Mouse (Mus musculus) thymus, adult 2 months (tissue): ENCODE results near the gene Gm8127. TPM values are rescaled to one million over a fixed set of nuclear protein-coding genes. Genes with fewer than 3 reads are reported as not detected.
"Not testable (repeated sequence)": the region's sequence is repeated elsewhere in the genome, so short reads cannot be mapped to it uniquely, and the experiment has no call there.

Experiments
- DNase-seq: peaks from one replicate; pipeline ENCODE4 v3.0.0; 2021
- H3K27ac ChIP-seq: fragments of 200-500 bp; 2 replicates; pipeline ENCODE4 v1.5.1; 2012; ENCODE audit warnings: low read length, control low read depth; ENCODE audit not compliant: control insufficient read depth, insufficient read depth
- H3K27me3 ChIP-seq: fragments of 200-500 bp; 2 replicates; pipeline ENCODE4 v1.6.1; 2012; ENCODE audit warnings: mild to moderate bottlenecking, low read length, moderate library complexity, mixed read lengths; ENCODE audit not compliant: control insufficient read depth, insufficient read depth
- H3K36me3 ChIP-seq: fragments of 200-500 bp; 2 replicates; pipeline ENCODE4 v1.6.1; 2012; ENCODE audit warnings: mild to moderate bottlenecking, low read length, moderate library complexity; ENCODE audit not compliant: control insufficient read depth, insufficient read depth
- H3K4me1 ChIP-seq: fragments of 200-500 bp; replicated peaks from 2 replicates; pipeline ENCODE4 v1.6.1; 2012; ENCODE audit warnings: low read length; ENCODE audit not compliant: control insufficient read depth, insufficient read depth
- H3K4me3 ChIP-seq: fragments of 200-500 bp; 2 replicates; pipeline ENCODE4 v1.5.1; 2012; ENCODE audit warnings: mild to moderate bottlenecking, low read length, control low read depth, moderate library complexity; ENCODE audit not compliant: control insufficient read depth, insufficient read depth
- WGBS: fragments of 180-500 bp; shearing (Covaris S2); methylation state at CpG from one replicate; pipeline ENCODE4 v1.1.7; 2018; 5-methylcytosine and 5-hydroxymethylcytosine counted together
- polyA plus RNA-seq: library from polyadenylated mRNA; depleted of rRNA; stranded (reverse); fragments of >200 nt; gene quantifications from 2 replicates; pipeline ENCODE4 v1.2.3, GENCODE M21; 2012; rRNA removed

The Gm8127 gene
- polyA plus RNA-seq: not detected in 2 replicates

DNA sequence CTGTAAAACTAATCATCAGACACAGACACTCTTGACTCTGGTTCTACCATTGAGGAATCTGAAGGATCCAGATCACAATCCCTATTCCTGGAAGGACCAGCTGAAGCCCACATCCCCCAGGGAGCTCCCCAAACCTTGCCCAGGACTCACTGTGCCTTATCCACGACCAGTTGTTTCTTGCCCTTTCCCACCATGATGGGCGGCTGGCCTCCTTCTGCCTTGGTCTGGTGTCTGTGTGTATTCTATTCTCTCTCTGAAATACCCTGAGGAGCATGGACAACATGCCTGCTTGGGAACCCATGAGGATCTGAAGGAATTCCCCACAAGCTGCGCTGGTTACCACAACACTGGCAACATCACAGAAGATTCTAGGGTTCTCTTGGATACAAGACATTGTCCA is at the start of gene Gm8127:
Gm8127 (minus strand) TSS at position 330 of the 400 bp plus-strand sequence.
- not testable (repeated sequence) for DNase-seq, H3K4me3 ChIP-seq, H3K4me1 ChIP-seq, H3K36me3 ChIP-seq, H3K27me3 ChIP-seq, H3K27ac ChIP-seq
- whole genome bisulfite sequencing: 86% methylated on average over 3 of the region's 3 CpGs

DNA sequence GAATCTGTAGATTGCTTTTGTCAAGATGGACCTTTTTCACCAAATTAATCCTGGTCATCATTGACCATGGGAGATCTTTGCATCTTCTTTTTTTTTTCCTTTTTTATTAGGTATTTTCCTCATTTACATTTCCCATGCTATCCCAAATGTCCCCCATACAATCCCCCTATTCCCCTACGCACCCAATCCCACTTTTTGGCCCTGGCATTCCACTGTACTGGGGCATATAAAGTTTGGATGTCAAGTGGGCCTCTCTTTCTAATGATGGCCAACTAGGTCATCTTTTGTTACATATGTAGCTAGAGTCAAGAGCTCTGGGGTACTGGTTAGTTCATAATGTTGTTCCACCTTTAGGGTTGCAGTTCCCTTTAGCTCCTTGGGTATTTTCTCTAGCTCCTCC is 44.0 kb upstream of the Gm8127 start:
- H3K36me3 ChIP-seq, H3K27ac ChIP-seq, H3K4me3 ChIP-seq, H3K27me3 ChIP-seq, H3K4me1 ChIP-seq, DNase-seq: not testable (repeated sequence)
- 54% methylated on average over 1 of the region's 1 CpGs for WGBS

DNA sequence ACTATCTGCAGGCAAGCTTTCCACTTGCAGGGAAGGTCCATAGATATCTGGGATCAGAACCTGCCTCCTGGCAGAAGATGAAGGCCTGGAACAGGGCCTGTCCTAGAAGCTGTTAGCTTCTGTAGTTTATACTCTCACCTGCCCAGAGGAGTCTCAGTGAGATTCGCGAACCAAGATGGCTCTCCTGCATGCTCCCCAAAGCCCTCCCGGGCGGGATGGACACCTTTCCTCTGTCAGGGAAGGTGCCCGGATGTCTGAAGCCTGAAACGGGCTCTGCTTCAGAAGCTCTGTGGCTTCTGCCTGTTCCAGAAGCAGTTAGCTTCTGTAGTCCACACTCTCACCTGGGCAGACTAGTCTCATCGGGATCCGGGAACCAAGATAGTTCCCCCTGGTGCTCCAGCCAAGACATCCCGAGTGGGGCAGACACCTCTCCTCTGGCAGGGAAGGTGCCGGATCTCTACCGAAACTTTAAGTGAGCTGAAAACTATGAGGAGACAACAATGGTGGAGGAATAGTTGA is 37.8 kb upstream of the Gm8127 start:
- H3K36me3 ChIP-seq, H3K4me1 ChIP-seq, H3K4me3 ChIP-seq, H3K27ac ChIP-seq, DNase-seq, H3K27me3 ChIP-seq: not testable (repeated sequence)
- WGBS: 93% methylated on average over 11 of the region's 11 CpGs

DNA sequence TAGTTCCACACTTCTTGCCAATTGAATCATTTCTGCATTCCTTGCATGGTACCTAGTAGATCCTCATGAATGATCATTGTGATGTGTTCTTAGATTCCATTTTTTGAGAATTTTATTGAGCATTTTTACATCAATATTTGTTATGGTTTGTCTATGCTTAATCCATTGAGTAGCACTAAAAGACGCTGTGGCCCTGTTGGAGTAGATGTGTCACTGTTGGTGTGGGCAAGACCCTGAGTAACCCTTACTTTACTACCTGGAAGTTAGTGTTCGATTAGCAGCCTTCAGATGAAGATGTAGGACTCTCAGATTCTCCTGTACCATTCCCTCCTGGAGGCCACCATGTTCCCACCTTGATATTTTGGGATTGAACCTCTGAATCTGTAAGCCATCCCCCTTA is 35.0 kb upstream of the Gm8127 start:
- H3K27ac ChIP-seq, DNase-seq: not testable (repeated sequence)

DNA sequence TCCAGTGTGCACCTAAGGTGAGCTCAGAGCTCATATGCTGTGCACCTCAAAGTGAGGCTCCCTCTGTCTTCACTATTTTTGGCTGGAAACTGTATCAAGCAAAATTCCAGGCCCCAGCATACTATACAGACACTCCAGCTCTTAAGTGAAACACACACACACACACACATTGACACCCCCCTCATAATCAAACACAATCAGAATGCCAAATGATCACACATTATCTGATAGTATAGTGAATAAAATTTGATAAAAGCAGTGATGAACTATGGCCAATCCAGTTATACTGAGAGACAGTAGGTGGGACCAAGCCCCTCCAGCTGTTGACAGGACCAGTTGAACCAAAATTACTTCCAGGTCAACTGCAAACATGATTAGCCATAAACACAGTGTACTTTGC is 25.9 kb upstream of the Gm8127 start:
- H3K4me3 ChIP-seq, H3K4me1 ChIP-seq, H3K27ac ChIP-seq, H3K36me3 ChIP-seq, DNase-seq, H3K27me3 ChIP-seq: not testable (repeated sequence)

More for the DNA sequence above, 35.0 kb upstream of the Gm8127 start:
- 55% methylated on average over 2 of the region's 2 CpGs for WGBS
- H3K36me3 ChIP-seq, H3K27me3 ChIP-seq, H3K4me1 ChIP-seq, H3K4me3 ChIP-seq: not testable (repeated sequence)

DNA sequence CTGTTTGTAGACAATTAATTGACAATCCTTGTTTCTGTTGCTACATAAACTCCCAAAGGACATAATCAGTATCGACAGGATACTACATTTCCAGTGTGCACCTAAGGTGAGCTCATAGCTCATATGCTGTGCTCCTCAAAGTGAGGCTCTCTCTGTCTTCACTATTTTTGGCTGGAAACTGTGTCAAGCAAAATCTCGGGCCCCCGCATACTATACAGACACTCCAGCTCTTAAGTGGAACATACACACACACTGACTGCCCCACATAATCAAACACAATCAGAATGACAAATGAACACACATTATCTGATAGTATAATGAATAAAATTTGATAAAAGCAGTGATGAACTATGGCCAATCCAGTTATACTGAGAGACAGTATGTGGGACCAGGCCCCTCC is 15.0 kb downstream of the Gm8127 start:
- WGBS: 93% methylated on average over 3 of the region's 3 CpGs
- H3K4me3 ChIP-seq, H3K36me3 ChIP-seq, H3K27me3 ChIP-seq, H3K4me1 ChIP-seq, H3K27ac ChIP-seq, DNase-seq: not testable (repeated sequence)

DNA sequence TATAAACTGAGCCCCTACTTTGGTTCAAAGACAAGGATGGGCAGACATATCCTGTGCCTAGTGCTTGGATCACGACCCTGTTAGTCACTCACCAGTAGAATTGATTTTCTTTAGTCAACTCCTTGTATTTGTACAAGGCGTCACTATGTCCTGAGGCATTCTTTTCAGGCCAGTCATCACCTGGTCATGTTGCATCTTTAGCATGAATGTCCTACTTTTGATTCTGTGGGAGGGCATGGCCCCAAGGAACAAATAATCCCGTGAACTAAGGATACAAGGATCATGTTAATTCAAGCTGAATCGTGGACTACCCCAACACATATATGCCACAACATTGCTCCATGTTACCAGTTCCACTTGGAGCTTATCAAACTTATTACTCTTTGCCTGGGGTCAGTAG is 15.5 kb downstream of the Gm8127 start:
- H3K4me1 ChIP-seq, H3K36me3 ChIP-seq, H3K4me3 ChIP-seq, DNase-seq, H3K27ac ChIP-seq, H3K27me3 ChIP-seq: not testable (repeated sequence)
- 75% methylated on average over 4 of the region's 4 CpGs for WGBS

DNA sequence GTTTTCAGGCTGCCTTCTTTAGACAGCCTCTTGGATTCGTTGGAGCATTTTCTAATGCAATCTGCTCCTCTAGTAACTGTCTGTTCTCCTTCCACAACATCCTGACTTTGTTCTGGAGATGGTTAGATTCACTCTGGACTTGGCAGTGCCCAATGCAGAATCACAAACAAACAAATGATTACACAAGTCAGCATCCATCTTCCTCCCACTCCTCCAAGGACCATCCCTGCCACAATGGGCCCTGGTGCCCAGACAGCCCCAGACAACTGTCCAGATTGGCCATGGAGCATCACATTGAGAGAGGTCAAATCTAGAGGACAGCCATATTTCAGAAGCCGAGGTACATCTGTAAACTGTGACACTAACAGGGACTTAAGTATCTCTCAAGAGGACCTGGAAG is 16.2 kb downstream of the Gm8127 start:
- H3K4me3 ChIP-seq, DNase-seq, H3K4me1 ChIP-seq, H3K27me3 ChIP-seq, H3K36me3 ChIP-seq, H3K27ac ChIP-seq: not testable (repeated sequence)
- 67% methylated on average over 2 of the region's 2 CpGs for WGBS

DNA sequence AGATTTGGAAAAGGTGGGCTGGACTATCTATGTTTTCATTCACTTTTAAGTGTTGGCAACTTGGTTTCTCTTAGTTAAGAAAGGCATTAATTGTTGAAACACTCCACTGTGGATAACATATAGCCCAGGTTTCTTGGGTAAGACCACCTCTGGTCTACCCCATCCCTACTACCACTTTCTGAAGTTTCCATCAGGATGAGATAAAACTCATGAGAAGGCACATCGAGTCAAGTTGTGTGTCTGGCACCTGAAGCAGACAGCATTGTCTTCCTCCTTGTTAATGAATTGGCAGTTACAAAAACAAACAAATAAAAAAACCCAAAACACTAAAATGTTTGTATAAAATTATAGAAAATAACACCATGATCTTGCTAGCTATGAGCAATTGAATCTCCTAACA is 17.9 kb downstream of the Gm8127 start:
- not testable (repeated sequence) for H3K27ac ChIP-seq, H3K36me3 ChIP-seq, H3K27me3 ChIP-seq, H3K4me1 ChIP-seq, DNase-seq, H3K4me3 ChIP-seq
- 95% methylated on average over 1 of the region's 1 CpGs for WGBS

DNA sequence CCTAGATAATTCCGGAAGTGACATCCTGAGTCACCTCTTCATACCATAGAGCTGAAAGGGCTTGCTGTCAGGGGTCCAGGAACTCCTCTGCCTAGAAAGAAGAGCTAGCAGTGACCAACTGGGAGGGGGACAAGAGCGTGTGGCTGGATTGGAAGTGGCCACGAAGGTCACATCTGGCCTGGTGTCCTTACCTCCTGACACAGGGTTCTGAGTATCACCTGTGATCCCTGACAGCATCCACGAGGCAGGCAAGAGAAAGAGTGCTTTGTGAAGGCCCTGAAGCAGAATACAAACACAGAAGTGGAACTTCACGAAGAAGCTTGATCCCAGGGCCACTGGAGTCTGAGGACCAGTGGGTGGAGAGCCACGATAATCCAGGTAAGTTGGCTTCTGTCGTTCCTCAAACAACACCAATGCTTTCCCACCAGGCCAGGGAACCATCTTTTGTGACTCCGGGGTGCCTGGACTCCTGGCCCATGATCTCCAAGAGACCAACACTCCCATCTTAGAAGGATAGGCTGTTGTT is 18.6 kb downstream of the Gm8127 start, which contains the start of gene Gm9732:
Gm9732 (plus strand) TSS at position 51 of the 526 bp plus-strand sequence.
- DNase-seq, H3K4me3 ChIP-seq: not testable (repeated sequence)
- WGBS: 86% methylated on average over 8 of the region's 8 CpGs

DNA sequence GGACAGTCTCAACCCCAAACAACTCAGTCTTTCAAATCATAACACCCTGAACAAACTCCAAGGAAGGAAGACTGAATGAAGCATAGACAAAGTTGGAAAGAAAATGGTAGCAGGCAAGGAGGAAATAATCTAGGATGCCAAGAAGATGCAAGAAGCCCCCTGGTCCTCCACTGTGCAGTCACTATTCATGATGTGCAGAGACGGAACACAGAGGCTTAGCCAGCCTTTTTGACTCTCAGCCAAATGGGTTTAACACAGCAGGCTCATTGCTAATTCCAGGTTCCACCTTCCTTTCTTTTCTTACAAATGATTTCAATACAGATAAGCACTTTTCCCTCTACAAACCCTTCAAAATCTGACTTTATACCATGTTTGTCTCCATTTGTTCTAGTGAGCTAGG is 20.5 kb downstream of the Gm8127 start:
- H3K27ac ChIP-seq, DNase-seq, H3K27me3 ChIP-seq, H3K4me1 ChIP-seq, H3K4me3 ChIP-seq, H3K36me3 ChIP-seq: not testable (repeated sequence)
- WGBS: 89% methylated on average over 1 of the region's 1 CpGs

More for the DNA sequence above, 18.6 kb downstream of the Gm8127 start, which contains the start of gene Gm9732:
- not testable (repeated sequence) for H3K27me3 ChIP-seq, H3K36me3 ChIP-seq, H3K27ac ChIP-seq, H3K4me1 ChIP-seq
